Mouse (Mus musculus) MEL (cell line): ENCODE measurements around the gene Fyb.

Experiments
- CTCF ChIP-seq, 3 experiments: IDR thresholded peaks in 2 of 3; conservative IDR thresholded peaks in 1 of 3; 2 replicates each; pipeline ENCODE4 v1.5.1; 2011 to 2012; ENCODE audit warnings: low read length in 3 of 3, low read depth in 2 of 3, mild to moderate bottlenecking in 2 of 3, improper control_type of control experiment in 1 of 3, inconsistent platforms in 1 of 3, mixed read lengths in 1 of 3, moderate library complexity in 1 of 3; ENCODE audit not compliant: control insufficient read depth in 1 of 3, insufficient read depth in 1 of 3, poor library complexity in 1 of 3, severe bottlenecking in 1 of 3
- E2F4 ChIP-seq: IDR thresholded peaks from 2 replicates; pipeline ENCODE4 v1.6.1; 2011; ENCODE audit warnings: low read depth, low read length, improper control_type of control experiment, borderline replicate concordance
- EP300 ChIP-seq, 2 experiments: IDR thresholded peaks; 2 replicates each; pipeline ENCODE4 v1.6.1; 2011; ENCODE audit warnings: improper control_type of control experiment in 2 of 2, low read length in 2 of 2, low read depth in 1 of 2, mild to moderate bottlenecking in 1 of 2
- MAFK ChIP-seq: IDR thresholded peaks from 2 replicates; pipeline ENCODE4 v1.6.1; 2011; ENCODE audit warnings: low read depth, mild to moderate bottlenecking, low read length, improper control_type of control experiment, borderline replicate concordance
- MAX ChIP-seq: IDR thresholded peaks from 2 replicates; pipeline ENCODE4 v1.6.1; 2011; ENCODE audit warnings: low read length, improper control_type of control experiment
- NELFE ChIP-seq: IDR thresholded peaks from 2 replicates; pipeline ENCODE4 v1.6.1; 2011; ENCODE audit warnings: low read depth, low read length, improper control_type of control experiment
- POLR2A ChIP-seq, 2 experiments: IDR thresholded peaks; 2 replicates each; pipeline ENCODE4 v1.6.1; 2011 to 2012; ENCODE audit warnings: low read length in 2 of 2, mild to moderate bottlenecking in 2 of 2, control low read depth in 1 of 2, improper control_type of control experiment in 1 of 2, low read depth in 1 of 2, moderate library complexity in 1 of 2; ENCODE audit not compliant: control insufficient read depth in 1 of 2, insufficient read depth in 1 of 2, poor library complexity in 1 of 2
- POLR2AphosphoS2 ChIP-seq: IDR thresholded peaks from 2 replicates; pipeline ENCODE4 v1.6.1; 2011; ENCODE audit warnings: low read length, improper control_type of control experiment
- TBP ChIP-seq: IDR thresholded peaks from 2 replicates; pipeline ENCODE4 v1.8.0; 2011; ENCODE audit warnings: low read depth, low read length, improper control_type of control experiment

DNA sequence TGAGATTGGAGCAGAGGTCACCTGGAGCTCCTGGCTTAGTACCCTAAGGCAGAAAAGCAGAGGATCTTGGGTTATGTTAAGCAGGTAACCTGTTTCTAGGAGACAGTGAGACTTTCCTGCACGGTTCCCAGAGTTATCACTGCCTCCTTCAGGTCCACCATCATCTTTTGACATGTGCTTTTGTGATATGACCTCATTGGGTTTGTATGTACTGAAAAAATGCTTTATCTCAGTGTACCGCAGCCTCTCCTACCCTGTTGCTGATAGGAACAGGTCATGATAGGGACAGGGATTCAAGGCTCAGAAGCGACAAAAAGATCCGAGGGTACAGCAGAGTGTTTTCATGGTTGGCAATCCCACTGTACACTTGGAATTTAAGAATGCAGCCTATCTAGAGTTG, 62.0 kb downstream of the Fyb start:
- TF ChIP-seq EP300 (IDR thresholded peaks at IDR 0.05; ENCODE audit: low read depth in 1 of 2, low read length in 2 of 2) = peak; percentile 73 to 82
- no peak for TF ChIP-seq POLR2AphosphoS2
- no peak for TF ChIP-seq TBP
- no peak for TF ChIP-seq CTCF (IDR thresholded peaks at IDR 0.05 in 2 of 3, conservative IDR thresholded peaks at IDR 0.05 in 1 of 3; ENCODE audit: control insufficient read depth in 1 of 3, insufficient read depth in 1 of 3, low read depth in 2 of 3, low read length in 3 of 3, poor library complexity in 1 of 3, severe bottlenecking in 1 of 3)
- TF ChIP-seq E2F4 = no peak
- TF ChIP-seq POLR2A (IDR thresholded peaks at IDR 0.05; ENCODE audit: control insufficient read depth in 1 of 2, insufficient read depth in 1 of 2, low read depth in 1 of 2, low read length in 2 of 2, poor library complexity in 1 of 2) = no peak
- no peak for TF ChIP-seq MAFK
- peak; percentile 43; the same call in 1 of the 2 replicates for TF ChIP-seq MAX
- no peak for TF ChIP-seq NELFE
